Mouse (Mus musculus): ENCODE results near the gene Lhfpl2. TPM values are rescaled to one million over a fixed set of nuclear protein-coding genes. Genes with fewer than 3 reads are reported as not detected.

Gene Lhfpl2
- polyA plus RNA-seq, 2 experiments from 2014 or later, result not detected

DNA sequence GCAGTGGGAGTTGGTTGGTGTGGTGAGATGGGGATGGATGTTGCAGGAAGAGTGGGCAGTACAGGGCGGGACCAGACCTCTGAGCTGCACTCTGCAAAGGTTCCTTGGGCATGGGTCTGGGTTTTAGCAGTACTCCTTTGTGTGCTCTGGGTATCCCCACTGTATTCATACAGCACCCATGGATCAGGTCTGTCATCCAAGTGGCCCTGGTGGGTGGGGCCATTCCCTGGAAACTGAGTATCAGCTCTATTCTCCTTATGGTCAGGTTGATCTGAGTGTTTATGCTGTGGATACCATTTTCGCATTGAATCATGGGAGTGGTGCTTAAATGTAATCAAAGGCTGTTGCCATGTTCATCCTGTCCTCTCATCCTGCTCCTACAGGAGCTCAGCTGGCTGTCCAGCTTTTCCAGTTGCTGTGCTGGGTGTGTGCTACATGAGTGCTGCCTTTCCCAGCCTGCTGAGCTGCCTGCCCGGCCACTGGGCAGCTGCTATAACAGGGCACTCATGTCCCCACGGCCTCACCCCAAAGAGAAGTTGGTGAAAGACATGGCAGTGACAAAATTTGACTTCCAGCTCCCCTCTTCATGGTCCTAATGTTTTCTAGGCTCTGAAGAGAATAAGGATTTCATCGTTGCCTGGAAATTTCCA, 9.2 kb downstream of the Lhfpl2 start:
- no peak for ATAC-seq

DNA sequence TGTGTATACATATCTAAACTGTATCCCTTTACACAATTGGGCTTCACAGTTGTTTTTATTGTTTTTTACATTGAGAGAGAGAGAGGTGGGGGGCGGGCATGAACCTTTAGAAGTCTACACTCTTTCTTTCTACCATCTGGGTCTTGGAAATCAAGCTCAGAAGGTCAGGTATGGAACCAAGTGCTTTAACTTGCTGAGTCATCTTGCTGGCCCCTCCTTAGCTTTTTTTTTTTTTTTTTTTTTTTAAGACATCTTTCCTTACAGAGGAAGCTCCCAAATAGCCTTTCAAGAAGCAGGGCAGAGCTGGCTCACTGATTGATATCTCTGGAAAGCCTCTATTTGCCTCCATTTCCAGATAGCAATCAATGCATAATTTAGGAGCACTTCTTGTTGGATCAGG, 10.7 kb downstream of the Lhfpl2 start:
- no peak for ATAC-seq

DNA sequence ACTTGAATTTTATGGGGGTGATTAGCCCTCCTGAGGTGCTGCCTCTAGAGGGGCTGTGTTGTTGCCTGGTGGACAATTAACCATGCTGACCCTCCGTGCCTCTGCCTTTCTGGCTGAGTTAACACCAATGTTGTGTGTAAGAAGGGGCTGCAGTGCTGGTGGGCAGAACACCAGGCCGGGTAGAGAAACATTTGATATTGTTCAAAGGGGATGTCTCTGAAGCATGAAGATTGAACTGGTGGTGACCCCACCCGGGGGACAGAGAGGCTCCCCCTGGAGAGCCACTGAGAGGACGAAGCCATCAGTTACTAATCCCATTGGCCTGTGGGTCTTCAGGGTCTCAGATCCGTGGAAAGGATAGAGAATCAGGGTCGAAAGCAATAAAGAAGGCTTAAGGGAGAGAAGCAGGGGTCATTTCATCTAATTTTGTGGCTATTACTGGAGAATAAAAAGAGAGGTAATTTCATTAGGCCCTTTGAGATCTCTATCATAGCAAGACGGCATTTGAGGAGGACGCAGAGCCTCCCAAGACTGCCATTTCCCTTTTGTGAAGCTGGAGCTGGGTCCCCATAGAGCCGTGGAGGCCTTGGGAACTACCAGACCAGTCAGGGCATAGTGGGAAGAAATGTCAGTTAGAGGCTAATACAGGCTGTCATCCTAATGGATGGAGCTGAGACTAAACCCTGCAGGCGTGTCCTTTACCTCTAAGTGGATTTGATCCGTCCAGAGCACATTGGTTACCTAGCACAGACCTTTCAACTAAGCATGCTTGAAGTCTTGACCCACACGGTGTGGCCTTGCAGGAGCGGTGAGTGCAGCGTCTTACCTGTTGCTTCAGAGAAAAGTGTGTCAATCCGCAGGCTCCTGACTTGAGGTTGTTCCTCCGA, 12.1 kb downstream of the Lhfpl2 start:
- no peak for ATAC-seq

DNA sequence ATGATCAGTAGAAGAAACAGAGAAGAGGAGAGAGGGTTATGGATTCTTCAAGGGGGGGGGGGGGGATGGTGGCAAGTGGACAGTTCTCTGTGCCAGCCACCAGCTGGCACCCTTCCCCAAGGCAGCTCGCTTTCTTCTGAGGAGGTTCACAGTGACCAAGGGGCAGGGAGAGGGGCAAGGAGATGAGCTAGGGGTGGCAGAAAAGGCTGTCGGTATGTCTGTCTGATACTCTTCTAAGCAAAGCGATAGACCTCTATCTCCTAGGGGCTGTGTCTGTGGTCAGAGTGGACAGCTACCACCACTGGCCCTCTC, 12.7 kb downstream of the Lhfpl2 start:
- no peak for ATAC-seq

DNA sequence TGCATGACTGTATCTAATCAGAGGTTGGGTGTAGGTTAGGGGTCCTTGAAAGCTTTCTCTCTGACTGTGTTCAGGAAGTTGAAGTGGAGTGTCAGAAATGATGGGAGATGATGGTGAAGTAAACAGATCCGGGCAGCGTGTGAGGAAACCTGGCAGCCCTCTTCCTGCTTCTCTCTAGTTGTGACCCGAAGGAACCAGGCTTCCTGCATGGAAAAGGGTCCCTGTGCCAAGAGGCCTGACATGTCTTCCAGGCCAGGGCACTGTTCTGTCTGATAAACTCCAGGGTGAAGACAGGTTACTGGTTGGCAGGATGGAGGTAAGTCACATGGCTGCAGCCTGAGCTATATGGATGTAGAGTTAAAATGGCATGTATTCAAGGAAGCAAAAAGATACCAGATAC, 13.3 kb downstream of the Lhfpl2 start:
- no peak for ATAC-seq

DNA sequence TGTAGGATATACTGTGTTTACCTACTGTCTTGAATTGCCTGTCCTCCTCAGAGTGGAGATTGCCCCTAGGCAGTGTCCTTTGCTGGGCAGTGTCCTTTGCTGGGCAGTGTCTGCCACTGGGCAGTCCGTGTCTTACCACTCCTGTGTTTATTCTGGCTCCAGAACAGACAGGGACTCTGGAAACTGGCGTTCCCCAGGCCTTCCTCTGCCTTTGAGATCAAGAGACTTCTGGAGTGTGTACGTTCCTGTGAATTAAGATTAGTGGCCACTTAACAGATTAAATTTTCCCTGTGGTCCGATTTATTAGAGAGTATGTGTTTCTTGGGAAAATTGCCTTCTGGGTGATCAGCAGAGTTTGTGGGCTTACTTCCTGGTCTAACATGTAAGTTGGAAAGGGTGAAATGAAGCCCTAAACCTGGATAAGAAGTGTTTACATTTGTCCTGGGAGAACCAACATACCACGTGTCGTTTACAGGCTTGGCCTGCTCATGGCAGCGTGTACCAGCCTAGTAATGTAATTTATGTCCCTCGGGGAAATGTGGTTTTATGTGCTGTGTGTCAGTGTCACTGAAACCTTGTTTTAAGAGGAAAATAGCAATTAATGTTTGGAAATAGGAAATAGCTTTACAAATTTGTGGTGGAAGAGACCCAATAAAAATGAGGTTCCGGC, 15.6 kb downstream of the Lhfpl2 start:
- no peak for ATAC-seq

DNA sequence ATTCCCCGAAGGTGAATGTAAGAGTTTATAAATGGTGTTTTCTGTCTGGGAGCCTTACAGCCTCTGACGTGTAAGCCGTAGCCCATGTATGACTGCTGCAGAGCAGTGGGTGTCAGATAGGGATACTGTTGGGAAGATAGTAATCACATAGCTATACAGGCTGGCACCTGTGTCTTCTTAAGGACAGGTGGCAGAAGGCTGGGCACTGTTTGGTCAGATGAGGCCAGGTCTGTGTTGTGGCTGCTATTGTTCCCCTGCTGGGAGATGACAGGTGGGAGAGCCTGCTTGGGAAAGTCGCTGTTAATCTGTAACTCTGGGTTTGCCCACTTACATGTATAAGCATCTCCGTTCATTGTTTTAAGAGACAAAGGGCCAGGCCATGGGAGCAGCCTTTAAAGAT, 16.1 kb downstream of the Lhfpl2 start:
- ATAC-seq, result no peak

DNA sequence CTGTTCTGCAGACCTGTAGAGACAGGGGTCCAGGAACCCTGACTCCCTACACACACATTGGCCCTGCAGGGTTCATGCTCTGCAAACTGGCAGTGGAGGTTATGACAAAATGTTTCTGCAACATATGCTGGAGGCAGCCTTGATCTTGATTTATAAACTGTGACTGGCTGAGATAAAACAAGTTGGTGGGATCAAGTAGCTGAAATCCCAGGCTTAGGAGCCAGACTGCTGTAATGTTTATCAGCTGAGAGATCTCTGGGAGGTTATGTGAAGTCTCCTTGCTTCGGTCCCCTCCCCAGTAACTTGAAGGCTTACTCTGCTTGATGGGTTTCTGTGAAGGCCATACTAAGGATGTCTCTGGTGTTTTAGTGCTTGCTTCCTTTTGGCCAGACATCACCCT, 17.6 kb downstream of the Lhfpl2 start:
- ATAC-seq, result no peak

DNA sequence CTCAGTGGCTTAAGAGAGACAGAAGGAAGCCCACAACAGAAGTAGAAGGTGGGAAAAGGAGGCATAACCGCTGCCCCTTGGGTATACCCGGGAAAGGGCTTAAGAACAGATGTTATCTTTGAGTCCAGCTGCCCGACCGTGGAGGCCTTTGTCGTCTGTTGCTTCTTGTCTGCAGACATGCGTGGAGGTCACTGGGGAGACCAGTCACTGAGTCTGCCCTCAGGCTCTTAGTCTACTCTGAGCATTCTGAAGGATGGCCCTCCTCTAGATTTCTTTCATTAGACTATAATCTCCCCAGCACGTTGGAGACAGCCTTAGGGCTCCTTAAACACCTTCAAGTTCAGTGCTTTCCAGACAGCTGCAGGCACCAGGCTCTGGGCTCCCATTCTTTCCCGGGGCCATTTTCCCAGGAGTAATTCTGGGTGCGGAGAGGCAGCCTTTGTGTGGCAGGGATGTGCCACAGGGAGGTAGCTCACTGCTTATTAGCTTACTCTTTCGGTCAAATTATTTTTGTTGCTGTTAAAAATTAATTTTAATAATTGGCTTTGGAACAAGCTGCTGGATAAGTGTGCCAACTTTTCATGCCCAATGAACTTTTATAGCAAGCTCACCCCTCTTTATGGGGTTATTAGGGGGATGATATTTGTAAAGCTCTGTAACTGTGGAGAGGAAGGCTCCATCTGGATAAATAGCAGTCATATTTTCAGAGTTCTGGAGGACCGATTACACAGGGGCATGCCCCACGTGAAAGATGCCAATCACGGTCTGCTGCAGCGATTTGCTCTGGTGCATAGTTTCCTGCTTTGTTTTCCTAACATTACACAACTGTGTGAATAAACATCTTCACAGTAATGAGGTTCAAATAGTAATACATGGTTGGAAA, 19.8 kb downstream of the Lhfpl2 start:
- no peak for ATAC-seq

DNA sequence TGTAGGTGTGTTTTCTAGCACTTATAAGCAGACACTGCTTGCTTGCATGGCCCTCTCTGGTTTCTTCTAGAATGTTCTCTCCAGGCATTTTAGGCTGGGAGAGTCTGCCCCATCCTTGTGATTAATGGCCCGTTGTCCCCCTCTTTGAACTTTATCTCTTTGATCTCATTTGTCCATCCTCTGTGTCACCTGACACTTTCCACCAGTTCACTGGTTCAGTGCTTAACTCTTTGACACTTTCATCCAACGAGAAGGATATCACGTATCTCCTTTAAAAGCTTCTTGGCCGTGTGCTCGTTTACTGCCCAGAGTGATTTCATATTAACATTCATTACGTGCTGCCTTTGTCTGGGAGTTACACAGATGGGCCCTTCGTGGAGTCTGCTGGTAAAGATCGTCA, 25.6 kb downstream of the Lhfpl2 start:
- ATAC-seq, result no peak

DNA sequence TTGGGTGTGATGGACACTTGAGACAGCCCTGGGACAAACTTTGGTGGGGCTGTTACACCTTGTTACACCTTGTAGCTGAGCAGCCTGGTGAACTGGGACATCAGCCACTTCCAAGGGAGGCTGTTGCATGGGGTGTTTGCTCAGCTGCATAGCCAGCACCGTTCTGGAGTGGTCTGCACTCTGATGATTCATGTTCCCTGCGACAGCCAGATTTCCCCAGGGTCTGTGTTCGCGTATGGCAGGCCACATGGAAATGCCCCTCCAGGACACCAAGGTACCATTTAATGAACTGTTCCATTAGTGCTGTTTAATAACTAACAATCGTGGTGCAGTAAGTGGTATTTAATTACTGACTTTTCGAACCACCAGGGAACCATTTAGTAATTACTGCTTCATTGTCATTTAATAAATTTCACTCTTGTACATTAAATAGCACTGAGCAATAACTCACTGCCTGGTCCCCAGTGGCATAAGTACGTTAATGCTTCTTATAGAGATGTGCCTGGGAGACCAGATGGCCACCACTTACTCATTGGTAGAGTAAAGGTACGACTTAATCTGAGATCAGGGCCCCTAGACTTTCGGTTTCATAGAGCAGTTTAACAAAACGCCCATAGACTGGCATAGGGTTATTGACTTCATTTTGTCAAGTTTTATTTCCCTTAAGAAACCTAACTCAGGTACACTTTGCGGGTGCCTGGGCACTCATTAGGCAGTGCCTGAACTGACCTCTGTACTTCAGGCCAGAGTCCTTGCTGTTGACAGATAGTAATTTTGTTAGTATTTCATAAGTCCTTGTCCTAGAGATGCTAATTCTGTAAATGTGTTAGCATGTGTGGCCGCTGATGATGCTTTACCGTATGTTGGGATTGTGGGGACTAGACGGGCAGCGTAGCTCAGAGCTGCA, 26.9 kb downstream of the Lhfpl2 start:
- ATAC-seq, result no peak

DNA sequence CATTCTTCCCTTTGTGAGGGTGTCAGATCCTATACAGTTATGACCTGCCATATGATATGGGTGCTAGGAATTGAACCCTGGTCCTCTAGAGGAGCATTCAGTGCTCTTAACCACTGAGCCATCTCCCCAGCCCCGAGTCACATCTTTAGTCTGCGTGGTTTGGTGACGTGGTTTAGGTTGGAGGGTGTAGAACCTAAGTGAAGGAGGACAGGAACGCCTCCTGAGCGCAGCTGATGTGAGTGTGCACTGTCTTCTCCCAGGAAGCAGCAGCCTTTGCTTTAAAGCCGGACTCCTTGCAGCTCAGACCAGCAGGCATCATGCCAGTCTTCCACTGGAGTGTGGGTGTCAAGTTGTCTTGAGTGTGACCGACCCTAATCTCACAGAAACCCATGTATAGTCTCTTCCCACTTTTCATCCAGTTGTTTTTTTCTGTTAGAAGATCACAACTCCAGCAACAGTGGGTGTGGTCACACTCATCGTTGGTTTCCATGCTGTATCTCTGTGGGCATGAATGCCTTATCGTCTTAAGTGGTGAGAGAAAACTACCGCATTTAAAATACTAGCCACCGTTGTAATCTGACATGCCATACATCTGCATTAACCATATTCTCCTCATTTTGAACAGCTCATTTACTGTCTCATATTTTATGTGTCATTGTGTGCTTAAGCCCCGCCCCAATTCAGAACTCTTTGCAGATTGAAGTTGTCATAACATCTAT, 28.7 kb downstream of the Lhfpl2 start:
- no peak for ATAC-seq

DNA sequence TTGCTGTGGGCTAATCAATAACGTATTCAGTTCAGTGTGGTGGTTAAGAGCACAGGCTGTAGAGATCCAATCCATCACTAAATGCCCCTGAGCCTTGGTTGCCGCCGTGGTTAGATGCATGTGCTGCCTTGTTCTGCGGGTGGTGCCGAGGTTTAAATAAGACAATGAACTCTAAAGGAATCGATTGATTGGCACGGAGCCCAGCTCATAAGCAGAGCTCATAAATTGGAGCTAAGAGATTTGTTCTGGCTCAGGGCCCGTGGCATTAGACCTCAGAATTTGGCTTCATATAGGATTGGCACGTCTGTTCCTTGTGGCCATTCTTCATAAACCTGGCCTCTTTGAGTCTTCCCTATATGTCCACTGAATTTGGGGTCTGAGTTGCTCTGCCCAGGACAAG, 29.5 kb downstream of the Lhfpl2 start:
- ATAC-seq, result no peak

DNA sequence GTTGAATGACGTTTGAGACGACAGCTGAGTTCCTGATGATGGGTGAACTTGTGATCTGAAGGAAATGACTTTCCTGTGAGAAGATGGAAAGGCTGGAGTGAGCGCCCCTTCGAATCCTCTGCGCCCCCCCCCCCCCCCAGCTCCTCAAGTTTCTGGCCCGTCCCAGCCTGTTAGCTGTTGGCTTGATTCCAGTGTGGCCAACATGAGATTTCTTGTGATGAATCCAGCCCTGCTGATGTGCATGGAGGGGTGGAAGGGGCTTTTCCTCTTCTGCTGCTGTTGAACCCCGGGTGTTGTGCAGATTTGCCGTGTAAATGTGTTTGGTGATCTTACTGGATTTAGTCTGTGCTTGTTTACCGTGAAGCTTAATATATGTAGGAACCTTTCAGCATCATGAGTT, 31.2 kb downstream of the Lhfpl2 start:
- ATAC-seq, result no peak

DNA sequence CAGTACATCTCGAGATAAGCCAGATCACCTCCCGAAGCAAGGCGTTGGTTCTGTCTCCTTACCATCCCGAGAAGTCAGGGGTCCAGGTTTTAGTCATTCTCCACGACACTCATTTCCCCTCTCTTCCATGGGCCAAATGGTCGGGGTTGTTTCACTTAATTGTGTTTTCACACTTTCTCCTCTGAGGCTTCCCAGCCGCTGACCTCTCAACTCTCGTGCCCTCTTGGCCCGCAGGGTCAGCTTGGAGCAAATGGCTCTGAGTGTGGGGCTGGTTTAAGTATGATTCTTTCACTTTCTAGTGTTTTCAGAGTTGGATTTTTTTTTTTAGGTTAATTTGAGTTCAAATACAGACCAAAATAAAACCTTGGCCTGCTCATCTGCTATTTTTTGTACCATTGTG, 31.7 kb downstream of the Lhfpl2 start:
- no peak for ATAC-seq

DNA sequence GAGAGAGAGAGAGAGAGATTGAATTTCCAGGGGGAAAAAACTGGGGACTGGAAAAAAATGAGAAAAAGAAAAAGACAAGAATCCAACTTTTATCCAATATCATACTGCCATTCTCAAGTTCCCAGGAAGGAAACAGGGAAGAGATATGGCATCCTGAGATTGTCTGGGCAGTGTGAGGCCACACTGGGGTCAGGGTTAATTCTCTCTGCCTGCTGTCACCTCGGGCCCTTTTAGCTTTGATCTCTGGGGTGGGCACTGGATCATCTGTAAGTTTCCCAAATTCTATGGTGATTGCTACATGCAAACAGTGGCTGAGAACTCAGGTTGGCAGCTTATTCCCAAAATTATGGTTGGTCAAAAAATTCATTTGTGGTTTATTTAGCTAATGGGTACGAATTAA, 33.8 kb downstream of the Lhfpl2 start:
- ATAC-seq, result no peak

DNA sequence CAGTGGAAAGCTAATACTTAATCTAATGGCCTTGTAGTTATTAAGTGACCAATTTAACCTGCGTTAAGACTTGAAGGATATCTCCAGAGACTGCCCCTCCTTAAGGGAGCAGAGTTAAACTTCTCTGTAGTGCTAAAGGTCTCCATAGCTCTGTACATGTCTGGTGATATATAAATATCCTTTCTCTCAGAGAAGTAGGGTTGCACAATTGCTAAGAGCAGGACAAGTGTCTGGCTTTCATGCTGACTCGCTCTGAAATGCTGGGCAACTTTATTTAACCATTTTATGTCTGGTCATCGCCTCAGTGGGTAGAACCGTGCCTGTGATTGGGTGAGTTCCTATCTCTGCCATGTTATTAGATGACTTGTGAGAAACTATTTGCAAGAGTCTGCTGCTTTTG, 36.6 kb downstream of the Lhfpl2 start:
- ATAC-seq, result no peak

DNA sequence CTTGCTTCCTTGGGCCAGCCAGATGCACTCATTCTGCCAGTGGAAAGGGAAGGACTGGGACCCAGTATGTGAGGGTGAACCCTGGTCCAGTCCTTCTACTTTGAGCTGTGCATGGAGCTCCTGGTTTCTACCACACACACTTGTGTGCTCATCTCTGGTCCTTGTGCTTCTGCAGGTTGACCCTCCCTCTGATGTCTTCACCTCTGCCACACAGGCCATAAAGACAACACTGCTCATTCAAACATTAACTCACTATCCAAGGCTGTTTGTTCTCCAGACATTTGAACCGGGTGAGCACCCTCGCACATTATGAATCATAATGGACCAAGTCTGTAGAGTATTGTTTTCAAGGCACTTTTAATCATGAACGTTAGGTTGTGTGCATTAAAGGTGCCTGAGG, 37.0 kb downstream of the Lhfpl2 start:
- ATAC-seq, result no peak

DNA sequence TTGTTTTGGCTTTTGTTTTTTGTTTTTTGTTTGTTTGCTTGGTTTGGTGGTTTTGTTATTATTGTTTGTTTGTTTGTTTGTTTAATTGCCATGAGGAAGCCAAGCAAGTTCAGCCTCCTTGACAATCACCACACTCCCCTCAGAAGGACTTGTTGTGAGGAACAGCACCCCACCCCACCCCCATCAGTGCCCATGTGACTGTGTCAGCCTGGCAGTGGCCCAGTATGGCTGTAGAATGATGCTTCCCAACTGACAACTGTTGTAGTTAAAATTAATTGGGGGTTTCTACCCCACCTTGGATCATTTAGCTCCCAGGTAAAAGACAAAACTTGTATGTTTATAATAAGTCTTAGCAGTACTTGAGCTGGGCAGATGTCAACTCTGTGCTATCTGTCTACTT, 37.6 kb downstream of the Lhfpl2 start:
- ATAC-seq, result no peak

DNA sequence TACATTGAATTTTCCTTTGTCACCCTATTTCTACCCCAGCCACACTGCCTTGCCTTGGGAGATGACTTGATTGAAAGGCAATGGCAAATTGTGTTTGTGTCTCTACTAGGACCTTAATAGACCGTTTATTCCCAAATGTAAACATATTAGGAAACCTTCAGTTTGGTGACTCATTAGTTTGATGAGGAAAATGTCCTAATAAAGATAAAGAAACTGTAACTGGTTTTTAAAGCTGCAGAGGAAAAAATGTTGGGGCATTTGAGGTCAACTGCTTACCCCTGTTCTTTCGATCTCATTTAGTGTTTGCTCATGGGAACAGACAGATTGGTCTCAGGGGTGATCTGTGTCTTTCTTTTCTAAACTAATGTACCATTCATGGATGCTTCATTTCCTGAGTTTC, 40.1 kb downstream of the Lhfpl2 start:
- ATAC-seq, result no peak

Measured in activated CD4-positive, CD25-positive, alpha-beta regulatory T cell, adult 4 months (primary cell).